Mouse (Mus musculus): Measurements from ENCODE around the gene Lck. TPM values are rescaled to one million over a fixed set of nuclear protein-coding genes. Genes with fewer than 3 reads are reported as not detected.

The Lck gene
- polyA plus RNA-seq, 1 experiment from 2014 or later, result 7.5 TPM

- Histone ChIP-seq H3K9me3 (ENCODE audit: control insufficient read depth, low read depth, low read length) (no peaks in the 10 kb centered on the region), H3K4me2 (replicated peaks; ENCODE audit: low read depth, low read length) (no peak overlapping the region), H3K27me3 (ENCODE audit: control insufficient read depth, insufficient read depth, low read length) (no peaks in the 10 kb centered on the region), H3K4me3 (ENCODE audit: low read depth, low read length) (no peak overlapping the region), H3K4me1 (ENCODE audit: control insufficient read depth, insufficient read depth, low read length) (peaks cover 6% of the 10 kb centered on the region), H3K36me3 (ENCODE audit: control insufficient read depth, insufficient read depth, low read length) (no peaks in the 10 kb centered on the region), H3K9ac (replicated peaks; ENCODE audit: low read depth, low read length) (no peak overlapping the region), H3K27ac (ENCODE audit: low read length) (no peak overlapping the region)
- no peak for ATAC-seq (ENCODE audit: insufficient number of reproducible peaks, insufficient read depth, low FRiP score, low read depth)
- 91% methylated on average over 7 of the region's 7 CpGs for WGBS
Measured at GRCm38 (mm10) chr4:129568366-129568765, 5.1 kb downstream of the Lck start.

- ATAC-seq (ENCODE audit: insufficient number of reproducible peaks, insufficient read depth, low FRiP score, low read depth), result no peak
- no peaks in the 10 kb centered on the region for H3K9me3 ChIP-seq (ENCODE audit: control insufficient read depth, low read depth, low read length)
- H3K4me1 ChIP-seq (ENCODE audit: control insufficient read depth, insufficient read depth, low read length), result peaks cover 7% of the 10 kb centered on the region
- H3K9ac ChIP-seq (replicated peaks; ENCODE audit: low read depth, low read length), result no peak overlapping the region
- H3K27ac ChIP-seq (ENCODE audit: low read length), result no peak overlapping the region
- no peaks in the 10 kb centered on the region for H3K36me3 ChIP-seq (ENCODE audit: control insufficient read depth, insufficient read depth, low read length)
- no peak overlapping the region for H3K4me3 ChIP-seq (ENCODE audit: low read depth, low read length)
- no peak overlapping the region for H3K4me2 ChIP-seq (replicated peaks; ENCODE audit: low read depth, low read length)
- H3K27me3 ChIP-seq (ENCODE audit: control insufficient read depth, insufficient read depth, low read length), result no peaks in the 10 kb centered on the region
- WGBS, result 85% methylated on average over 6 of the region's 6 CpGs
Measured at GRCm38 (mm10) chr4:129565139-129565538, 8.3 kb downstream of the Lck start.

GRCm38 (mm10) chr4:129563718-129564117 lies 9.7 kb downstream of the Lck start:
- H3K9me3 ChIP-seq (ENCODE audit: control insufficient read depth, low read depth, low read length), result no peaks in the 10 kb centered on the region
- H3K4me1 ChIP-seq (ENCODE audit: control insufficient read depth, insufficient read depth, low read length), result peaks cover 7% of the 10 kb centered on the region
- 15% methylated on average over 8 of the region's 8 CpGs for WGBS
- no peak overlapping the region for H3K9ac ChIP-seq (replicated peaks; ENCODE audit: low read depth, low read length)
- H3K4me2 ChIP-seq (replicated peaks; ENCODE audit: low read depth, low read length), result no peak overlapping the region
- H3K27ac ChIP-seq (ENCODE audit: low read length), result no peak overlapping the region
- no peak overlapping the region for H3K4me3 ChIP-seq (ENCODE audit: low read depth, low read length)
- no peaks in the 10 kb centered on the region for H3K27me3 ChIP-seq (ENCODE audit: control insufficient read depth, insufficient read depth, low read length)
- no peak for ATAC-seq (ENCODE audit: insufficient number of reproducible peaks, insufficient read depth, low FRiP score, low read depth)
- no peaks in the 10 kb centered on the region for H3K36me3 ChIP-seq (ENCODE audit: control insufficient read depth, insufficient read depth, low read length)

GRCm38 (mm10) chr4:129561184-129561583 lies 12.3 kb downstream of the Lck start:
- Histone ChIP-seq H3K4me2 (replicated peaks; ENCODE audit: low read depth, low read length) (no peak overlapping the region), H3K36me3 (ENCODE audit: control insufficient read depth, insufficient read depth, low read length) (no peaks in the 10 kb centered on the region), H3K27me3 (ENCODE audit: control insufficient read depth, insufficient read depth, low read length) (no peaks in the 10 kb centered on the region), H3K4me1 (ENCODE audit: control insufficient read depth, insufficient read depth, low read length) (peaks cover 13% of the 10 kb centered on the region), H3K27ac (ENCODE audit: low read length) (no peak overlapping the region), H3K9ac (replicated peaks; ENCODE audit: low read depth, low read length) (no peak overlapping the region), H3K4me3 (ENCODE audit: low read depth, low read length) (no peak overlapping the region), H3K9me3 (ENCODE audit: control insufficient read depth, low read depth, low read length) (no peaks in the 10 kb centered on the region)
- 76% methylated on average over 5 of the region's 5 CpGs for WGBS
- ATAC-seq (ENCODE audit: insufficient number of reproducible peaks, insufficient read depth, low FRiP score, low read depth), result no peak

- Histone ChIP-seq H3K9me3 (ENCODE audit: control insufficient read depth, low read depth, low read length) (no peaks in the 10 kb centered on the region), H3K4me2 (replicated peaks; ENCODE audit: low read depth, low read length) (no peak overlapping the region), H3K27ac (ENCODE audit: low read length) (no peak overlapping the region), H3K27me3 (ENCODE audit: control insufficient read depth, insufficient read depth, low read length) (no peaks in the 10 kb centered on the region), H3K36me3 (ENCODE audit: control insufficient read depth, insufficient read depth, low read length) (no peaks in the 10 kb centered on the region), H3K4me3 (ENCODE audit: low read depth, low read length) (no peak overlapping the region), H3K4me1 (ENCODE audit: control insufficient read depth, insufficient read depth, low read length) (peaks cover 11% of the 10 kb centered on the region), H3K9ac (replicated peaks; ENCODE audit: low read depth, low read length) (no peak overlapping the region)
- ATAC-seq (ENCODE audit: insufficient number of reproducible peaks, insufficient read depth, low FRiP score, low read depth), result no peak
- 88% methylated on average over 12 of the region's 12 CpGs for WGBS
Measured at GRCm38 (mm10) chr4:129558321-129558955, 15.0 kb downstream of the Lck start.

GRCm38 (mm10) chr4:129557256-129557808 lies 16.1 kb downstream of the Lck start:
- no peaks in the 10 kb centered on the region for H3K27me3 ChIP-seq (ENCODE audit: control insufficient read depth, insufficient read depth, low read length)
- peak overlapping the region; percentile 87 for H3K4me2 ChIP-seq (replicated peaks; ENCODE audit: low read depth, low read length)
- H3K9me3 ChIP-seq (ENCODE audit: control insufficient read depth, low read depth, low read length), result no peaks in the 10 kb centered on the region
- H3K4me1 ChIP-seq (ENCODE audit: control insufficient read depth, insufficient read depth, low read length), result 0 out of 2 replicates have a peak, but pooled peaks cover 9% of the 10 kb centered on the region
- H3K4me3 ChIP-seq (ENCODE audit: low read depth, low read length), result peak overlapping the region; percentile 52; the same call in 1 of the 2 replicates
- H3K9ac ChIP-seq (replicated peaks; ENCODE audit: low read depth, low read length), result no peak overlapping the region
- H3K27ac ChIP-seq (ENCODE audit: low read length), result peak overlapping the region; percentile 33; the same call in 1 of the 2 replicates
- 60% methylated on average over 9 of the region's 9 CpGs for WGBS
- H3K36me3 ChIP-seq (ENCODE audit: control insufficient read depth, insufficient read depth, low read length), result no peaks in the 10 kb centered on the region
- ATAC-seq (ENCODE audit: insufficient number of reproducible peaks, insufficient read depth, low FRiP score, low read depth), result 0 out of 2 replicates have a peak, but pooled peaks have one; percentile 24

GRCm38 (mm10) chr4:129556532-129557223 lies 16.8 kb downstream of the Lck start:
- Histone ChIP-seq H3K4me2 (replicated peaks; ENCODE audit: low read depth, low read length) (peak overlapping the region; percentile 87), H3K27me3 (ENCODE audit: control insufficient read depth, insufficient read depth, low read length) (no peaks in the 10 kb centered on the region), H3K9ac (replicated peaks; ENCODE audit: low read depth, low read length) (peak overlapping the region; percentile 45; the same call in 1 of the 2 replicates), H3K4me1 (ENCODE audit: control insufficient read depth, insufficient read depth, low read length) (0 out of 2 replicates have a peak, but pooled peaks cover 9% of the 10 kb centered on the region), H3K4me3 (ENCODE audit: low read depth, low read length) (peak overlapping the region; percentile 52), H3K27ac (ENCODE audit: low read length) (peak overlapping the region; percentile 33; the same call in 1 of the 2 replicates), H3K36me3 (ENCODE audit: control insufficient read depth, insufficient read depth, low read length) (no peaks in the 10 kb centered on the region), H3K9me3 (ENCODE audit: control insufficient read depth, low read depth, low read length) (no peaks in the 10 kb centered on the region)
- 8% methylated on average over 33 of the region's 33 CpGs for WGBS
- peak; percentile 85 for ATAC-seq (ENCODE audit: insufficient number of reproducible peaks, insufficient read depth, low FRiP score, low read depth)

GRCm38 (mm10) chr4:129555862-129556531 lies 17.4 kb downstream of the Lck start:
- ATAC-seq (ENCODE audit: insufficient number of reproducible peaks, insufficient read depth, low FRiP score, low read depth), result peak; percentile 43; the same call in 1 of the 2 replicates
- Histone ChIP-seq H3K9ac (replicated peaks; ENCODE audit: low read depth, low read length) (peak overlapping the region; percentile 45), H3K4me2 (replicated peaks; ENCODE audit: low read depth, low read length) (peak overlapping the region; percentile 87), H3K4me3 (ENCODE audit: low read depth, low read length) (peak overlapping the region; percentile 52), H3K27me3 (ENCODE audit: control insufficient read depth, insufficient read depth, low read length) (no peaks in the 10 kb centered on the region), H3K9me3 (ENCODE audit: control insufficient read depth, low read depth, low read length) (no peaks in the 10 kb centered on the region), H3K36me3 (ENCODE audit: control insufficient read depth, insufficient read depth, low read length) (no peaks in the 10 kb centered on the region), H3K4me1 (ENCODE audit: control insufficient read depth, insufficient read depth, low read length) (0 out of 2 replicates have a peak, but pooled peaks cover 9% of the 10 kb centered on the region), H3K27ac (ENCODE audit: low read length) (peak overlapping the region; percentile 52; the same call in 1 of the 2 replicates)
- 2% methylated on average over 24 of the region's 24 CpGs for WGBS

All from stomach, embryonic 14.5 days (tissue).